Mouse (Mus musculus) lung, postnatal 36 days (tissue): ENCODE measurements around the gene Smarca2.
"Not testable (repeated sequence)": the region's sequence is repeated elsewhere in the genome, so short reads cannot be mapped to it uniquely, and the experiment has no call there.

Source experiments
- DNase-seq: peaks from one replicate; pipeline ENCODE4 v3.0.0; 2022; ENCODE audit warnings: mixed read lengths

Gene Smarca2

DNA sequence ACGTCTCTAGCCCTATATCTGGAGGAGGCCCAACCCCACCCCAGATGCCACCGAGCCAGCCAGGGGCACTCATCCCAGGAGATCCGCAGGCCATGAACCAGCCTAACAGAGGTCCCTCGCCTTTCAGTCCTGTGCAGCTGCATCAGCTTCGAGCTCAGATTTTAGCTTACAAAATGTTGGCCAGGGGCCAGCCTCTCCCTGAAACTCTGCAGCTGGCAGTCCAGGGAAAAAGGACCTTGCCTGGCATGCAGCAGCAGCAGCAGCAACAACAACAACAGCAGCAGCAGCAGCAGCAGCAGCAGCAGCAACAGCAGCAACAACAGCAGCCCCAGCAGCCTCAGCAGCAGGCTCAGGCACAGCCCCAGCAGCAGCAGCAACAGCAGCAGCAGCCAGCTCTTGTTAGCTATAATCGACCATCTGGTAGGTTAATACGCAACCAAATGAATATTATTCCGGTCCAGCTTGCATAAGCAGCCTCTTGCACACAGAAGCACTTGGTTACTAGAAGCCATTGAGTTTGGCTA, 25.9 kb downstream of the Smarca2 start:
- DNase-seq: peak; percentile 24

DNA sequence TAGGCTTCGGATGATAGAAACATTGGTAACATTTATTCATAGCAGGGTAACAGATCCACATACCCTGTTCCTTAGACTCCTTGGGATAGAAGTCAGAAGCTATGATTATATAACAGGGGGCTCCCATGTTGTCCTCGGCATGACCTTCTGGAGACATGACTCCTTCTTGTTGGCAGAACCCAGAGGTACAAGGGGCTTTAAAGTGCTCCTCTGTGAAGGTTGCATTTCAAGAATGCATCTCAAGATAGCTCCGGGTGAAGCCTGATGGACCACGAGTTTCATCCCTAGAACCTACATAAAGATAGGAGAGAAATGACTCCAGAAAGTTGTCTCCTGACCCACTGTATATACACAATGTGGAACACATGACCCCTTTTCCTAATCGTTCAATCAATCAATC, 27.4 kb downstream of the Smarca2 start:
- DNase-seq: no peak

DNA sequence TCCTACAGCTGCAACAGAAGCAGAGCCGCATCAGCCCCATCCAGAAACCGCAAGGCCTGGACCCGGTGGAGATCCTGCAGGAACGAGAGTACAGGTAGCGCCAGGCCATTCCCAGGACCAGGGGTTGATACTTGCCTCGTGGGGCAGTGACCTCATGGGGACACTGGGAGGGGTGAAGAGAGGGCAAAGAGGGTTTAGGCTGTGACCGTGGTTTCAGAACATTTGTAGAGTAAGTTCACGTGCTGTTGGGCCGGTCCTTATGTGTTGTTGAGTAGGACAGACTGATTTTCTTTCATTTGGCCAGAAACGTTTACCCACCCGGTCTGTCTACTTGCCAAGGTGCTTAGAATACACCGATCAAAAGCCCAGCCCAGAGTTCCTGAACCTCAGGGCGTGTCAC, 35.7 kb downstream of the Smarca2 start:
- no peak for DNase-seq

DNA sequence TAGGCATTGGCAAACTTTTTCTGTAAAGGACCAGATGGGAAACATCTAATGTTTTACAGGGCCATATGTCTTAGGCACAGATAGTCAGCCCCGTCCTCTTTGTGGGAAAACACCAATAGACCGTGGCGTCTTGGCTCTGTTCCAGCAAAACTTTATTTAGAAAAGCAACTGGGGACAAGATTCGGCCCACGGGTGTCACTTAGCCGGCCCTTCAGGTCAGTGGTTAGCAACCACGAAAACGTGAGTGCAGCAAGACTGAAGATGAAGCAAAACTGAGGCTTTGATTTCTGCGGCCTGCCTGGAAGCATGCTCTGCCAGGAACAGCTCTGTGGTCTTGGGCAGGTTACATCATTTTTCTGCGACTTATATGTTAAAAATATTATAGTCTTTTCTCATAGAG, 36.4 kb downstream of the Smarca2 start:
- DNase-seq: no peak

DNA sequence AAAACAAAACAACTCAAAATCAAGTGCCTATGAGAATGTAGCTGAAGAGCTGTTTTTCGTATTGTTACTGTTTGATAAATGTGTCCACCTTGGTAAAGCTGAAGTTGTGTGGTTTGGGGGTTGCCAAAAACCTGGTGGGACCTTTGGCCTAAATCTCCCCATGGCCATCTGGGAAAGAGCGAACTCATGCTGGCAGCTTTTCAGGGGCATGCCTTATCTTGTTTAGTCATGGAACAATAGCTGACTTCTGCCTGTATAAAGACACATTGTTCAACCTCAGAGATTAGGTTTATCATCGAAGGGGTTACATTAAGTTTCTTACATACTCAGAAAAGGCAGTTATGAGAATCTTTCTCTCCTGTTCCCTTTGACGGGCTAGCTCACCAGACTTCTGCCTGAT, 38.2 kb downstream of the Smarca2 start:
- peak; percentile 59 for DNase-seq

DNA sequence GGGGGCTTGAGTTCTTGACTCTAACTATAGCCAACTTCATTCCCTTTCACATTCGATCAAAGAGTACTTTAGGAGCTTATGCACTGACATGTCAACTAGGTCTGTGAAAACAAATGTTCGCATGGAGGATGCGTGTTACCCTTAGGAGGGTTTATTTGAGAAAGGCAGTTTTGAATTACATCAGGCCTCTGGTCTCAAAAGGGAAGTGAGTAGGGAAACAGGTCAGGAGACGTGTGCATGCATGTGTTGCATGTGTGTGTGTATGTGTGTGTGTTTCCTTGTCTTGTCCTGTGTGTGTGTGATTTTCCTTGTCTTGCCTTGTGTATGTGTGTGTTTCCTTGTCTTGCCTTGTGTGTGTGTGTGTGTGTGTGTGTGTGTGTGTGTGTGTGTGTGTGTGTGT, 39.1 kb downstream of the Smarca2 start:
- DNase-seq: no peak

DNA sequence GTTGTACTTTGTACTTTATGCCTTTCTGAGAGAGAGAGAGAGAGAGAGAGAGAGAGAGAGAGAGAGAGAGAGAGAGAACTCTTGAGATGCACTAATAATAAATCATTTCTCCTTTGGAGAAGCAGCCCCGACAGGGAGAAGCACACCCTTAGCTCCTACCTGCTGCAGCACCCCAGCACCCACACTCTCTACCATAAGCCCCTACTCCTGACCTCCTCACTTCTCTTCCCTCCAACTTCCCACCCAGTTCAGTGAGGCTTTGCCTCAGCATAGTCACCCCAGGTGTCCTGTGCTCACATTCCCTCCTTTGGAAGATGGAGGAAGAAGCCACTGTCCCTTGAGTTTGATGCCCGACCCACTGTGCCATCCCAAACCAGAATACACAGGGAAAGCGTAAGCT, 40.2 kb downstream of the Smarca2 start:
- no peak for DNase-seq

DNA sequence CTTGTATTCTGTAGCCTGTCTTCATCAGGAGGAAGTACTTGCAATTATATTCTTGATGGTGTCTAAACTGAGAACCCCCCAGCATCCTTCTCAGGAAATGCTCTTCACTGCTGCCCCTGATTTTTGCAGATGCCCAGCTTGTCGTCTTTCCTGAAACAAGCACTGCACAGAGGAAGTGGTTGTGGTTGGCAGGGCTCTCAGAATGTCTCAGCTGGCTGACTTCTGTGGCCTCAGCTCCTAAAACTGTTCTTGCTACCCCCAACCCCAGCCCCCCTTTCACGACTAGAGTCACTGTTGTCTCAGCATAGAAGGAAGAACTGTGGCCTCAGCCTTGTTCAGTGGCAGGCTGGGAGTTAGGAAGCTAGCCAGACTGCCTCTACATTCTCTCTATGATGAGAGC, 41.3 kb downstream of the Smarca2 start:
- DNase-seq: peak; percentile 35

DNA sequence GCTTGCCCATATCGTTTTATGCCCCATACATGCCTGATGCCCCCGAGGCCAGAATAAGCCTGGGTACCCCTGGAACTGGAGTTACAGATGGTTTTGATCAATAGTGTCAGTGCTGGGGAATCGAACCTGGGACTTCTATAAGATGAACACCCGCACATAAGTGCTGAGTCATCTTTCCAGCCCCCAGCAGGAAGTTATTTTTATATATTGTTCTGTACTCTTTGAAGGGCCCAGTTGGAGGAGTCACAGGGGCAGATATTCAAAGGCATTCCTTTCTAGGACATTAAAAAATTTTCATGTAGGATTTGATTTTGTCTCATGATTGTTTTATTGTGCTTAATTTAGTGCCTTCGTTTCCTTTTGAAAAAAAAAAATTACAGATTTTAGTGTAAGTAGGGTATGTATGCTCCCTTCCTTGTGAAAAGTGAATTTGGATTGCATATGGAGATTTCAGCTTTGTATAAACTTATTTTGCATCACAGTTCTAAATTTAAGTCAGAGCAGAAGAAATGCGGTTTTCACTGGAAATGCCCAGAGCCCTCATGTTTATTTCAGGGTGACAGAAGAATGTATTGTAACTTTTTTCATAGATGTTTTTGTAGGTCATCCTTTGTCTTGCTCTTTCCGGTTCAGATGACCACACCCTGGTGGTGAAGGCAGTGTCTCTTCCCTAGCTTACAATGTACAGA, 45.9 kb downstream of the Smarca2 start:
- no peak for DNase-seq

DNA sequence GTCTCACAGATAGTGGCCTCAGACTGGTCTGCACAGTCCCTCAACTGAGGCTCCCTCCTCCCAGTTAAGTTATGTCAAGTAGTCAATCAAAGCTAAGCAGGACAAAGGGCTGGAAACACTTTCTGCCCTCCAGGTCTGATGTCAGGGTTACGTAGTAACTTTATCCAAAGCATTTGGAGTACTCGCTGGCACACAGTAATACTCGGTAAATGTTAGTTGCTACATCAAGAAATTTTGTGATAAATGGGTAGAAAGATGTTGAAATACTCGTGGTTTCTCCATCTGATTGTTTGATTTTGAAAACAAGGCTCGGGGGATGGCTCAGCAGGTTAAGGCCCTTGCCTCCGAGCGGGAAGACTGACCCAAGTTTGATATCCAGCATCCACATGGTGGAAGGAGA, 53.5 kb downstream of the Smarca2 start:
- DNase-seq: no peak

DNA sequence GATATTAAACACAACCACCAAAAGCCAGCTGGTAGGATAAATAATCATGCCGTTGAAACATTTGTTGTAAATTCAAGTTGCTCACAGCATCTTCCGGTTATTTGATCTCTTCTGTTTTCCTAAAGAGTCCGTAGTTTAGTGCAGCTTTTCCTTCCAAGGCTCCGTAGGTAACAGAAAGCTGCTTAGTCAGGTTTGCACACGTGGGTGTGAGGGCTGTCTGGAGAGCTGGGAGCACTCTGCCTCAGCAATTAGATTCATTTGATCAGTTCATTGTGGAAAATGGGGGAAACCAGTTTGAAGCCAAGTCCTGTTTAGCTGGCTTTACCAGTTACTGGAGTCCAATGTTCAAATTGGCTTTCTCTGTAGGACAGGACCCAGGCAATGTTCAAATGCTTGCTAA, 55.1 kb downstream of the Smarca2 start:
- DNase-seq: no peak

DNA sequence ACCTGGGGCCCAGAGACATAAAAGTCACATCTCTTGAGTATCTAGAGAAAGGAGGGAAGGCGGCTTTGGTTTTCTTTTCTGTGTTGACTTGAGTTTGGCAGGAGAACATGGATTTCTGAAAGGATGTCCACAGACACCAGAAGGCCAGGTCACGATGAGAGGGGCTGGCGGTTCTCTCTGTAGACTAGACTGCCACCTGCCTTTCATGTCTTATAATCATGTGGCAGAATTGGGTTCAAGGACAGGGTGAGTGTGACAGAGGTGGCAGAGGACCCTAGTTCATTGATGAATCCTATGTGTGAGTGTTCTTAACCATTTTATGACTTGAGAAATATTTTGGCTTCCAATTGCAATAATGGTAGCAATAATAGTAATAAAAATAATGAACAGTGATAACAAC, 56.3 kb downstream of the Smarca2 start:
- no peak for DNase-seq

DNA sequence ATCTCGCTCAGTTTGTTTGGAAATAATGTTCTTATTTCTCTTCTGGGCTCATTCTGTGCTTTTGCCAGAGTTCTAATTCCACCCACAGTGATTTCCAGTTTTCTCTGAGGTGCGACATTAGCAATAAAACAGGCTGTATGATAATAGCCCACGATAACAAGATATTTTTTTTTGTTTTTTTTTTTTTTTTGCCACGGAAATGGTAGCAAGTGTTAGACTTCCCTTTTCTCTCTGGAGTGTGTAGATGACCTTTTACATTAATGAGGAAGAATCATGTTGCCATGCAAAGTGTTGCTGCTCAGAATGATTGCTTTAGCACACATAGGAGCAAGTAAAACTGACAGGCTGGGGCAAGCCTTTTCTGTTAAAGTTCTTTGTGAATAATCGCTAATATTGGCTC, 61.5 kb downstream of the Smarca2 start:
- DNase-seq: peak; percentile 5

DNA sequence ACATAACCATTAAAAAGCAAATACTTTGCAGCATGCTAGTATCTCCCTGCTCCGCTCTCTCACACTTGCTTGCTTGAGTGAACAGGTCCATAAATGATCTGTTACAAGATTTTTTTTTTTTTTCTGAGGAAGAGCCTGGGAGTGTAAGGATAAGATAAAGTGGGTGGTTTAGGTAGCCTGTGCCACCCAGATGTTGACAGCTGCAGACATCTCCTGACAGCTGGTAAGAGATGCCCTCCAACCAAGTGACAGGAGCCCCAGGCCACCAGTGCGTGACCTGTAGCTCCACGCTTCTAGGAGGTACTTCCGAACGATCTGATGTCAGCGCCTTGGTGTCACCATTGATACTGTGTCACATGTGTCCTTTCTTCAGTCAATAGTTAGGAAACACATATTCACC, 65.2 kb downstream of the Smarca2 start:
- no peak for DNase-seq

DNA sequence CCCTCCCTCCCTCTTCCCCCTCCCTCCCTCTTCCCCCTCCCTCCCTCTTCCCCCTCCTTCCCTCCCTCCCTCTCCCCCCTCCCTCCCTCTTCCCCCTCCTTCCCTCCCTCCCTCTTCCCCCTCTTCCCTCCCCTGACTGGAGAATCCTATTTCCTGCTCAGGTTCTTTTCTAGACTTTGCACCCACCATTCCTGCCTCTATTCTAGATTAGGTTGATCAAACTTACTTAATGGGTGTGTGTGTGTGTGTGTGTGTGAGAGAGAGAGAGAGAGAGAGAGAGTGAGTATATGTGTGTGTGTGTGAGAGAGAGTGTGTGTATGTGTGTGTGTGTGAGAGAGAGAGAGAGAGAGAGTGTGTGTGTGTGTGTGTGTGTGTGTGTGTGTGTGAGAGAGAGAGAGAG, 66.6 kb downstream of the Smarca2 start:
- DNase-seq: not testable (repeated sequence)

DNA sequence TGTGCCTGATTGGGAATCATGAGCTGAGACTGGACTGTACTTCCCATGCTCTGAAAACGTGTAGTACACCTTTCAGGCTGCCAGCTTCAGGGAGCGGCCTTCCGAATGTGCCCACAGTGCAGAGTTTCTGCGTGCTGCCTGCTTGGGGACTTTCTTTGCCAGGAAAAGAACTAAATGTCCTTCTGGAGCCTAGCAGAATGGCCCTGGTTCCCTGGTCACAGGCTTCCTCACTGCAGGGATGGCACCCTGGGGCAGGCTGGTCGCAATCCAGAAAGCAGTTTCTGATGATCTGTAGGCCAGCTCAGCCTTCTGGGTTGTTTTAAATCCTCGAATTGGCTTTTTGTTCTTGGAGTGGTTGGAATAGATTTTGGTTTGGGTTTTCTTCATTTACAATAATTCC, 71.1 kb downstream of the Smarca2 start:
- no peak for DNase-seq

DNA sequence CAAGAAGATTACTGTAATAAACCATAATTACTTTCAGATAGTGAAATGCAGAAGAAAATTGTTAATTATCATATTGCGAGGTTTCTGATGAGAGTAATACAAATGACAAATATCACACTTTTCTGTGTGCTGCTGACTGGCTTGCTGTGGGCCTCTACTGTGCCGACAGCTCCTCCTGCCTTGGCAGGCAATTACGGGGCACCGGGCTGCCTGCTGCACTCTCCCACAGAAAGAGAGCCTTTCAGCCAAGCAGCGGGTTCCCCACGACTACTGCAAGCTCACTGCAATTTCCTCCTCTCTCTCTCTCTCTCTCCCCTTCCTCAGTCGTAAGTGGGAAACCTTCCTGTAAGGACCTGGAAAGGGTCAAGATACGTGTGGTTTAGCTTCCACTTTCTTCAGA, 73.7 kb downstream of the Smarca2 start:
- no peak for DNase-seq

DNA sequence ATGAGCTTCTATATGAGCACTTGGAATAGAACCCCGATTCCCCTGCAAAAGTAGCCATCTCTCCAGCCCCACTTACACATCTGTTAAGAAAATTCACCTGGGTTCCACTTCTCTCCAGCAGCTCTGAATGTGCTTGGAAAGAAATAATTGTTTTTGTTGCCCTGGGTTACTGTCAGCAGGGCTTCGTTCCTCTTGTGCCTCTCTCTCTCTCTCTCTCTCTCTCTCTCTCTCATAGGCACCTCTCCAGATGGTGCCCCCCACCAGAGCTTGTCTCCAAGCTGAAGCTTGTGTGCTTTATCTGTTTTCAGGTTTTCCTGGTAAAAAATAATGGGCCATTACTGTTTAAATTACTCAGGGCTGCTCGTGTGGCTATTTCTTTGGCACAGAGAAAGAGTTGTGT, 74.8 kb downstream of the Smarca2 start:
- no peak for DNase-seq

DNA sequence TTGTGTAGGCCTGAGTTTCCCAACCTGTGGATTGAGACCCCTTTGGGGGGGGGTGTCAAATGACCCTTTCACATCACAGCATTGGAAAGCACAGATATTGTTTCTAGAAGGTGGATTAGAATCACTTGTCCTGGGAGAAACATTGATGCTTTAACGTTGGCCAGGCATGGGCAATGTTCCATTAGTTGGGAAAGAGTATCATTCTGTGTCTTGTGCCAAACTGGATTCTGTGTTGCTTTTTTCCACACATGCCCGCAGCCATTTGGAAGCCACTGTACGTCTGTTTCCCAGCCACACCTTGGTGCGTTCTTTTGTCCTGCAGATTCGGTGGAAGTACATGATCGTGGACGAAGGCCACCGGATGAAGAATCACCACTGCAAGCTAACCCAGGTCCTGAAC, 76.7 kb downstream of the Smarca2 start:
- DNase-seq: no peak

DNA sequence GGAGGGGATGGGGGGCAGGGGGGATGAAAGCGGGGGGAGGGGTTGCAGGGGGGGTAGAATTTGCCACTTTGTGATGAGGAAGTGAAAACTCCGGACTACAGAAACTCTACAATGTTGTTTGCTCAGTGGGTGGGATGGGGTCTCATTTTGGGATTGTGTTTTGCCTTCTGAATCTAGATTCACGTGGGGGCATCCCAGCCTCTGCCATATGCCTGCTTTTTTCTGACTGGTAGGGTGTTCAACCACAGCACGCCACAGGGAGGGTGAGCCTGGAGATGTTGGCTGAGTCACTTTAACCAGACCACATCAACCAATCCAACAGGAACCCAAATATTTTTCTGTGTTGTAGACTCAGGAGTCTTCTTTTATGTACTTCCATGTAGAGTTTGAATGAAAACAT, 77.3 kb downstream of the Smarca2 start:
- no peak for DNase-seq

DNA sequence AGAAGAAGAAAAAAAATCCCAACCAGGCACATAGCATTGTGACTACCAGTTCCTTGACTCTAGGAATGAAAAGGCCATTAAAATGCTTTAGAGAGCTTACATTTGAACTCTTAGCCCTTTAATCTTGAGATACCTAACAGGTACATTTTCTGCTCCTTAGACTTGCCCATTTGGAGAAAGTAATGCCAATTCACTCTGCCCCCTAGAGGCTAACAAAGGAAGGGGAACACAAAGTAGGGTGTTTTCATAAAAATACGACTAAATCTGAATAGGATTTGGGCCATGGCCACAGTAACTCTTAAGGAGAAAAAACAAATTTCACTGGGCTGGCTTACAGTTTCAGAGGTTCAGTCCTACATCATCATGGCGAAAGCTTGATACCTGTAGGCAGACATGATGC, 77.9 kb downstream of the Smarca2 start:
- DNase-seq: no peak

DNA sequence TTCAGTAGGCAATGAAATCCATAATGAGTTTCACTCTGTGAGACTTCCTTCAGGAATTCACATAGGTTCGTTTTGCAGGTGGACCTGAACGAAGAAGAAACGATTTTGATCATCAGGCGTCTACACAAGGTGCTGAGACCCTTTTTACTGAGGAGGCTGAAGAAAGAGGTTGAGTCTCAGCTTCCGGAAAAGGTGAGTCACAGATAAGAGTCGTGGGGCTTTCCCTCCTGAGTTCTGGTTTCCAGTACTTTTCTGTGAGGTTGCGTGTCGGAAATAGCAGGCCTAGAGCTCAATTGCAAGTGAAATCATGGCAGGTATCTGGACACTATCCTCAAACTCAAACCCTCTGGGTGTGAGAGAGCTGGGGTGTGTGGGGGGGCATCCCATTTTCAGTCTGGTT, 78.9 kb downstream of the Smarca2 start:
- no peak for DNase-seq

DNA sequence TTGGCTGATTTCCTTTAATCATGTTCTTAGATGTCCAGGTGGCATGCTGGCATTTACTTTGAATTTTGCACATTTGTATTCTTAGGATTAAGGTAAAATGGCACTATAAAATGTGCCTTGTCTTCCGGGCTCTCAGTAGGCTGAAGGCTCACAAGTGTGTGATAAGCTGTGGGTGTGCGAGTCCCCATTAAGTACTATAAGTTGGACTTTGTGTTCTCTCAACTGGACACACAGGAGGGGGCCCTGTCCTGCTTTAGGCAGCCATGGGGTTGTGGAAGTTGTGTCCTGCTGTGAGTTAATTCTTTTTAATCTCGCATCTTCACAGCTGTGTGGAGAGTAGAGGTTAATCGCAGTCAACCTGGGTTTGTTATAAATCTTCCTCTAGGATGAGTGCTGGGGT, 85.7 kb downstream of the Smarca2 start:
- DNase-seq: no peak

DNA sequence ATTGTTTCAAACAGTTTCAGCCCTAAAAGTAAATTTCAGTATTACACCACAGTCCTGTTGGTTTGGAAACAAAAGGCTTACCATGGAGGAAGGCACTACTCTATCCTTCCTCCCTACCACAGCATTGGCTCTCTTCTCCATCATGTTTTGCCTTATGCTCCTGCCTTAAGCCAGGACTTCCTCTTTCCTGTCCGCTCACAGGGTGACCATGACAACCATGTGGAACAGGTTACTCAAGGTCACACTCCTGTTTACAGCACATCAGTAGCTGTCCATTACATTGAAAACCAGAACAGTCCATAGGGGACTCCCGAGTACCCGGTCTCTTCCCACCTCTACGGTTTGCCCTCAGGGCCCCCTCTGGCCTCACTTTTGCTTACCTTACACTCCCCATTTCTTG, 92.3 kb downstream of the Smarca2 start:
- DNase-seq: no peak

DNA sequence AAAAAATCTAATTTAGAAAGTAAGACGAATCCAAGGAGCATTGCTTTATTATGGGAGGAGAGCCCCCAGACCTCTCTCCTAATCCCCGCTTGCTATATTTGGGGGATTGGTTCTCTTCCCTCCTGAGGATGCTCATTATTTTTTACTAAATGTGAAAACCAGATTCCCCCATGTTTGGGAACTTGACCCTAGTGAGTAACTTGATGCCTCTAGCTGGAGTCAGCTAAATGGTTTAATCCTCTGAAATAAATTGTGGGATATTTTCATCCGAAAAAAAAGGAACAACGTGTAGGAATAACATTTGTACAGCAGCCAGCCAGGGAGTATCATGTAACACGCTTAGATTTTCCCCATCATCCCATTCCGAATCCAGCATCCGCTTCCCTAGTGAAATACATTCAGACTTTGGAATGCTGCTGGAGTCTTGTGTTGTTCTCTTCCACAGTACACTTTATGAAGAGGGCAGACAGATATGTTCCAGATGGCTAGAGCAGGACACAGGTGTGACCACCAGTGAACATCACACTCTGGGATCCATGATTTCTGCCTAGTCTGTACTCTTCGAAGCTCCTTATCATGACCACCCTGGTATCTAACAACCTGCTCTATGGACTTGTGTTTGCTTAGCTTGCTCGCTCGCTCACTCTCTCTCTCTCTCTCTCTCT, 99.8 kb downstream of the Smarca2 start:
- DNase-seq: no peak
